Mouse (Mus musculus) CD4-positive, CD25-positive, alpha-beta regulatory T cell, adult 2 months (primary cell): ENCODE measurements around the gene Cela1.

Source experiments
- DNase-seq: peaks from one replicate; pipeline ENCODE4 v3.0.0-alpha.2; 2012; ENCODE audit warnings: low read depth, low spot score

Cela1 gene

DNA sequence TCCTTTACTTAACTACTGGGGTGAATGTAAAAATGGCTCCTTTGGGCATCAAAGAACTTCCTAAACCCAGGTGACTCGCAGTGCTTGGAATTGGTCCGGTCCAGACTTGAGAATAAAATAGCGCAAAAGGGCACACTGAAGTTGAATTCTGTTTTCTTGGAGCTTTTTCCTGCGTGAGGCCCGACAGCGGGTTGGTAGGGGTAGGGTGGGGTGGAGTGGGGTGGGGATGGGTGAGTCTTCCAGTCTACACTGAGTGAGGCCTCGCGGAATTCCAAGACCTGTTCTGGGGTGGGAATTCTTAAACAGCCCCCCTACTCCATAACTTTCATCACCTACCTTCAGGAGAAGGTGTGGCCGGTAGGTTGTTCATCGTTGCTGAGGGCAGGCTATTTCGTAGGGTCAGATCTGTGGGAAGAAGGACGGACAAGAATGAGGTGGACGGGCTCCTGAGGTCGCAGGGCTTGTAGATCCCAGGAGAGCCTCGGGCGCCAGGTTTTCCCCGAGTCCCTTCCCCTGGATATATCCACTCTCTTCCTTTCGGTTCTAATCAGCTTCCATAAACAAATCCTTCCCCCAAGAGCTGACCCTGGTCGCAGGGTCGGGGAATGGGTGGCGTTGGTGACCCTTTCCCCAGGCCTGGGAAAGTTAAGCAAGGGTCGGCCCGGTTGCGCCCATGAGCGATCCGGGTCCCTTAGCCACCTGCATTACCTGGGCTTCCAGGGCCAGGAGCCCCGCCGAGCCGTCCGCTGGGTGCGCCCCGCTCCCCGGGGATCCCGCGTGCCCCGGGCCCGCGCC lies 51.7 kb downstream of the Cela1 start:
- no peak for DNase-seq

- DNase-seq = no peak
Measured at GRCm38 (mm10) chr15:100635239-100635638, 52.5 kb downstream of the Cela1 start.

DNA sequence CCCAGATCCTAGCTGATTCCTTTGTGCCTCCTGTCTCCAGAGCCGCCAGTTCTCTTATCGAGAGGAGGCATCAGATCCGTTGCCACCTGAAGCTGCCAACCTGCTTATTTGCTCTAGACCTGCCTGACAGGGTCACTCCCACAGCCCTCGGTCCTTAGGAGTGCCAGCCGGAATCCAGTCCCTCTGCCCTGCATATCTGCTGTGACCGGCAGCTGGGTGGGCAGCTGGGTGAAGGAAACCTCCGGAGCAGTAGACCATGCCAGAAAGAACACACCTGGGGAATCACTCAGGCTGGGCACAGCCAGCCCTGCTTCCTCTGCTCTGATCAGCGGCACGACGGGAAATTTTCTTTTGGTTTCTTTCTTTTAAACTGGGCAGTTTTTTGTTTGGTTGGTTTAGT lies 54.4 kb downstream of the Cela1 start:
- no peak for DNase-seq

- no peak for DNase-seq
Measured at GRCm38 (mm10) chr15:100632323-100632722, 55.4 kb downstream of the Cela1 start.

DNA sequence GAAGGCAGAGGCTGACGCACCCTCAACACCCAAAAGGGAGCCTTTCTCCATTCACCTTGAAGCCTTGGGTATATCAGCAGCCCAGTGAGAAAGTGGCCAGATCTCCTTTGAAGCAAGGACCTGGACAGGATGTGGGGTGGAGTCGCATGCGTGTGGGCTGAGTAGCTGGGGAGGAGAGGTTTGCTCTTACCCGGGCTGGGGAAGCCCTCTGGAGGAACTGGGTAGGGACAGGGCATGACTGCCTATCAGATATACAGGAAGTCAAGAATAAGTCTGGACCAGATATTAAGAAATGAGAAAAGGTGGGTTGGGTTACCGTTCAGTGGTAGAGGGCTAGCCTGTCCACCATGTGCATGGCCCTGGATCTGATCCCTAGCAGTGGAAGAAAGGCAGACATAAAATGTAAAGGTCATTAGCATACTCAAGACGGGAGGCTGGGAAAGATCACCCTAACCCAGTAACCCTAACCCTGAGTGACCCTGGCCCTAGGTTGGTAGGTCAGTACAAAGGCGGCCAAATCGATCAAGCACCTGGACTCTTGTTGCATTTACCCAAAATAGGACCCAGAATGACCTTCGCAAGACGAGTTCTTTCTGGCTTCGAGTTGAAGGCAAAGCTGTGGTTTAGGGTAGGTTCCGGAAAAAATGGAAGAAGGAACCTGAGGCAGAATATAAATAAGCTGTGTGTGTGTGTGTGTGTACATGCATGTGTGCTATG lies 56.1 kb downstream of the Cela1 start:
- DNase-seq = no peak

- no peak for DNase-seq
Measured at GRCm38 (mm10) chr15:100630126-100630525, 57.6 kb downstream of the Cela1 start.

DNA sequence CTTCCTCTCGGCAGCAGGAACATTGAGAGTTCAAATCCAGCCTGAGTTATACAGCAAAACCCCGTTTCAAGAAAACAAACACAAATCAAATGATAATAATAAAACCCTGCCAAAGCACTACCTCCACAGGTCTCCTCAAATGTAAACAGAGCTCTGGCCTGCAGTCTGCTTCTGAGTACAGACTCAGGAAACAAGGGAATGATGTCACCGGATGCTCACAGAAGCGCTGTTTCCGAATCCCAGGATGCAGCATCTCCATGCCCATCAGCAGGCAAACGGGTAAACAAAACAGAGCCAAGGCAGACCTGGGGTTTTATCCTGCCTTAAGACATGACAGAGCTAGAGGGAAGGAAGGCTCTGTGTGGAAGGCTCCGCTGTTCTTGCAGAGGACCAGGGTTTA lies 58.9 kb downstream of the Cela1 start:
- no peak for DNase-seq

GRCm38 (mm10) chr15:100627774-100628370 lies 59.8 kb downstream of the Cela1 start:
- no peak for DNase-seq

- no peak for DNase-seq
Measured at GRCm38 (mm10) chr15:100627287-100627686, 60.4 kb downstream of the Cela1 start.

DNA sequence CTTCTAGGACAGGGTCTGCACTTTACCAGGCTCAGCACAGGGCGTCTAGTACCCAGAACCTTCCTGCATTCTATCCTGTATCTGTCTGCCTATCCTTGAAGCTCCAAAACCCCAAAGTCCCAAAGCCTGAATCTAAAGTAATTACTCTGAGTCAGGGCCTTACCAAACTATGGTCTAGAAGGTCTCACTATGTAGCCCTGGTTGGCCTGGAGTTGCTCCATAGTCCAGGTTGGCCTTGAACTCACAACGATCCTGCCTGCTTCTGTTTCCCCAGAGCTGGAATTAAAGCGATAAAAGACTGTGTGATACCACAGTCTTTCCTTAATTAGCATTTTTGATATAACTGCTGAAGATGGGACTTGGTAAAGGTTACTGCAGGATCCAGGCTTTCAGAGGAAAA lies 63.3 kb downstream of the Cela1 start:
- DNase-seq = no peak
